Mouse (Mus musculus): Measurements from ENCODE around the gene Ttc33. TPM values are rescaled to one million over a fixed set of nuclear protein-coding genes. Genes with fewer than 3 reads are reported as not detected.

Gene Ttc33
- total and polyA plus RNA-seq, 2 experiments from 2014 or later, result 21.3 to 39.3 TPM

- H3K27ac ChIP-seq, result no peak overlapping the region
- no peaks in the 10 kb centered on the region for H3K27me3 ChIP-seq (ENCODE audit: insufficient read depth, low read length)
- H3K9ac ChIP-seq (replicated peaks; ENCODE audit: low read length), result no peak overlapping the region
- no peaks in the 10 kb centered on the region for H3K9me3 ChIP-seq (ENCODE audit: low read length)
- H3K4me2 ChIP-seq (ENCODE audit: low read depth, low read length), result no peak overlapping the region
- TF ChIP-seq CTCF (IDR thresholded peaks at IDR 0.05; ENCODE audit: low read depth), result no peak
- H3K4me1 ChIP-seq (ENCODE audit: insufficient read depth, low read length), result no peaks in the 10 kb centered on the region
- ATAC-seq (no peak), DNase-seq (ENCODE audit: low spot score) (no peak)
- H3K4me3 ChIP-seq (ENCODE audit: low read length), result no peak overlapping the region
- 84% methylated on average over 9 of the region's 9 CpGs for WGBS
- H3K36me3 ChIP-seq (ENCODE audit: insufficient read depth, low read length), result no peaks in the 10 kb centered on the region
These were observed 30.7 kb upstream of the Ttc33 start for GRCm38 (mm10) chr15:5154621-5155020.

GRCm38 (mm10) chr15:5155093-5155492, 30.2 kb upstream of the Ttc33 start:
- no peaks in the 10 kb centered on the region for H3K9me3 ChIP-seq (ENCODE audit: low read length)
- H3K36me3 ChIP-seq (ENCODE audit: insufficient read depth, low read length), result no peaks in the 10 kb centered on the region
- no peak overlapping the region for H3K27ac ChIP-seq
- no peak overlapping the region for H3K9ac ChIP-seq (replicated peaks; ENCODE audit: low read length)
- 47% methylated on average over 5 of the region's 5 CpGs for WGBS
- no peak overlapping the region for H3K4me3 ChIP-seq (ENCODE audit: low read length)
- TF ChIP-seq CTCF (IDR thresholded peaks at IDR 0.05; ENCODE audit: low read depth), result no peak
- ATAC-seq (no peak), DNase-seq (ENCODE audit: low spot score) (no peak)
- H3K4me2 ChIP-seq (ENCODE audit: low read depth, low read length), result no peak overlapping the region
- no peaks in the 10 kb centered on the region for H3K27me3 ChIP-seq (ENCODE audit: insufficient read depth, low read length)
- H3K4me1 ChIP-seq (ENCODE audit: insufficient read depth, low read length), result no peaks in the 10 kb centered on the region

- no peak overlapping the region for H3K4me3 ChIP-seq (ENCODE audit: low read length)
- no peak for DNase-seq (ENCODE audit: low spot score)
- no peak overlapping the region for H3K27ac ChIP-seq
- no peak for TF ChIP-seq CTCF (IDR thresholded peaks at IDR 0.05; ENCODE audit: low read depth)
- H3K9me3 ChIP-seq (ENCODE audit: low read length), result no peaks in the 10 kb centered on the region
- no peak overlapping the region for H3K4me2 ChIP-seq (ENCODE audit: low read depth, low read length)
- H3K4me1 ChIP-seq (ENCODE audit: insufficient read depth, low read length), result no peaks in the 10 kb centered on the region
- H3K27me3 ChIP-seq (ENCODE audit: insufficient read depth, low read length), result no peaks in the 10 kb centered on the region
- WGBS, result 81% methylated on average over 4 of the region's 4 CpGs
- H3K9ac ChIP-seq (replicated peaks; ENCODE audit: low read length), result no peak overlapping the region
- H3K36me3 ChIP-seq (ENCODE audit: insufficient read depth, low read length), result no peaks in the 10 kb centered on the region
- no peak for ATAC-seq
These were observed 29.0 kb upstream of the Ttc33 start for GRCm38 (mm10) chr15:5156355-5156754.

- Histone ChIP-seq H3K4me3 (ENCODE audit: low read length) (no peak overlapping the region), H3K9me3 (ENCODE audit: low read length) (no peaks in the 10 kb centered on the region), H3K27ac (no peak overlapping the region), H3K27me3 (ENCODE audit: insufficient read depth, low read length) (no peaks in the 10 kb centered on the region), H3K4me1 (ENCODE audit: insufficient read depth, low read length) (no peaks in the 10 kb centered on the region), H3K4me2 (ENCODE audit: low read depth, low read length) (no peak overlapping the region), H3K36me3 (ENCODE audit: insufficient read depth, low read length) (no peaks in the 10 kb centered on the region), H3K9ac (replicated peaks; ENCODE audit: low read length) (no peak overlapping the region)
- WGBS, result 42% methylated on average over 1 of the region's 1 CpGs
- ATAC-seq (no peak), DNase-seq (ENCODE audit: low spot score) (no peak)
- no peak for TF ChIP-seq CTCF (IDR thresholded peaks at IDR 0.05; ENCODE audit: low read depth)
These were observed 27.9 kb upstream of the Ttc33 start for GRCm38 (mm10) chr15:5157386-5157785.

- no peak for TF ChIP-seq CTCF (IDR thresholded peaks at IDR 0.05; ENCODE audit: low read depth)
- H3K4me3 ChIP-seq (ENCODE audit: low read length), result no peak overlapping the region
- H3K27me3 ChIP-seq (ENCODE audit: insufficient read depth, low read length), result no peaks in the 10 kb centered on the region
- no peaks in the 10 kb centered on the region for H3K9me3 ChIP-seq (ENCODE audit: low read length)
- peaks cover under 1% of the 10 kb centered on the region; the same call in 1 of the 2 replicates for H3K36me3 ChIP-seq (ENCODE audit: insufficient read depth, low read length)
- WGBS, result 75% methylated on average over 6 of the region's 6 CpGs
- H3K9ac ChIP-seq (replicated peaks; ENCODE audit: low read length), result no peak overlapping the region
- H3K4me2 ChIP-seq (ENCODE audit: low read depth, low read length), result no peak overlapping the region
- no peaks in the 10 kb centered on the region for H3K4me1 ChIP-seq (ENCODE audit: insufficient read depth, low read length)
- H3K27ac ChIP-seq, result no peak overlapping the region
- DNase-seq (ENCODE audit: low spot score), result no peak
- ATAC-seq, result no peak
These were observed 26.5 kb upstream of the Ttc33 start for GRCm38 (mm10) chr15:5158827-5159226.

GRCm38 (mm10) chr15:5165121-5165773, 20.1 kb upstream of the Ttc33 start:
- ATAC-seq (no peak), DNase-seq (ENCODE audit: low spot score) (no peak)
- no peak for TF ChIP-seq CTCF (IDR thresholded peaks at IDR 0.05; ENCODE audit: low read depth)
- Histone ChIP-seq H3K4me2 (ENCODE audit: low read depth, low read length) (no peak overlapping the region), H3K4me1 (ENCODE audit: insufficient read depth, low read length) (no peaks in the 10 kb centered on the region), H3K4me3 (ENCODE audit: low read length) (no peak overlapping the region), H3K9me3 (ENCODE audit: low read length) (no peaks in the 10 kb centered on the region), H3K36me3 (ENCODE audit: insufficient read depth, low read length) (peaks cover 19% of the 10 kb centered on the region), H3K27ac (no peak overlapping the region), H3K27me3 (ENCODE audit: insufficient read depth, low read length) (no peaks in the 10 kb centered on the region), H3K9ac (replicated peaks; ENCODE audit: low read length) (no peak overlapping the region)
- 80% methylated on average over 12 of the region's 12 CpGs for WGBS

- H3K36me3 ChIP-seq (ENCODE audit: insufficient read depth, low read length), result peaks cover 31% of the 10 kb centered on the region
- WGBS, result 92% methylated on average over 12 of the region's 12 CpGs
- no peak for ATAC-seq
These were observed 12.0 kb upstream of the Ttc33 start for GRCm38 (mm10) chr15:5173217-5173820.

More at GRCm38 (mm10) chr15:5173217-5173820, 12.0 kb upstream of the Ttc33 start:
- H3K27me3 ChIP-seq (ENCODE audit: insufficient read depth, low read length), result no peaks in the 10 kb centered on the region
- H3K9me3 ChIP-seq (ENCODE audit: low read length), result no peaks in the 10 kb centered on the region
- H3K9ac ChIP-seq (replicated peaks; ENCODE audit: low read length), result no peak overlapping the region
- no peak overlapping the region for H3K27ac ChIP-seq
- TF ChIP-seq CTCF (IDR thresholded peaks at IDR 0.05; ENCODE audit: low read depth), result no peak
- no peak overlapping the region for H3K4me3 ChIP-seq (ENCODE audit: low read length)
- H3K4me1 ChIP-seq (ENCODE audit: insufficient read depth, low read length), result no peaks in the 10 kb centered on the region
- no peak for DNase-seq (ENCODE audit: low spot score)
- H3K4me2 ChIP-seq (ENCODE audit: low read depth, low read length), result no peak overlapping the region
